Mouse (Mus musculus): ENCODE results near the gene Fam43b. TPM values are rescaled to one million over a fixed set of nuclear protein-coding genes. Genes with fewer than 3 reads are reported as not detected.

Fam43b gene
- polyA plus RNA-seq, 1 experiment from 2014 or later = 7.2 TPM

DNA sequence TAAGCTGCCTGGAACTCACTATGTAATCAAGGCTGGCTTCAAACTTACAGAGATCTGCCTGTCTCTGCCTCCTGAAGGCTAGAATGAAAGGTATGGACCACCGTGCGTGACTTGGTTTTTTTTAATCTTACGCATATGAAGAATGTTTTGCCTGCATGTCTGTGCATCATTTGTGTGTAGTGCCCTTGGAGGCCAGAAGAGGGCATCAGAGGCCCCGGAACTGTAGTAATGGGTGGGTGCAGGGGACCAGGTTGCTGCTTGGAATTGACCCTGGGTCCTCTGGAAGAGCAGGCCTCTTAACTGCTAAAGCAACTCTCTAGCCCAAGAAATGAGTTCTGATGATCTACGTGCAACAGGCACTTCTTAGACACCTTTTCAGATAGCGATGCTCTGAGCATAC, 13.9 kb downstream of the Fam43b start:
- H3K4me2 ChIP-seq (replicated peaks) = no peak overlapping the region
- no peak overlapping the region for H3K9ac ChIP-seq (replicated peaks)
- peaks cover 3% of the 10 kb centered on the region; the same call in 1 of the 2 replicates for H3K4me1 ChIP-seq
- no peak overlapping the region for H3K27ac ChIP-seq (replicated peaks)
- WGBS = 75% methylated on average over 6 of the region's 6 CpGs
- H3K9me3 ChIP-seq = no peaks in the 10 kb centered on the region
- H3K4me3 ChIP-seq = no peak overlapping the region
- H3K27me3 ChIP-seq = no peaks in the 10 kb centered on the region
- no peaks in the 10 kb centered on the region for H3K36me3 ChIP-seq
- ATAC-seq (replicated peaks) = no peak

DNA sequence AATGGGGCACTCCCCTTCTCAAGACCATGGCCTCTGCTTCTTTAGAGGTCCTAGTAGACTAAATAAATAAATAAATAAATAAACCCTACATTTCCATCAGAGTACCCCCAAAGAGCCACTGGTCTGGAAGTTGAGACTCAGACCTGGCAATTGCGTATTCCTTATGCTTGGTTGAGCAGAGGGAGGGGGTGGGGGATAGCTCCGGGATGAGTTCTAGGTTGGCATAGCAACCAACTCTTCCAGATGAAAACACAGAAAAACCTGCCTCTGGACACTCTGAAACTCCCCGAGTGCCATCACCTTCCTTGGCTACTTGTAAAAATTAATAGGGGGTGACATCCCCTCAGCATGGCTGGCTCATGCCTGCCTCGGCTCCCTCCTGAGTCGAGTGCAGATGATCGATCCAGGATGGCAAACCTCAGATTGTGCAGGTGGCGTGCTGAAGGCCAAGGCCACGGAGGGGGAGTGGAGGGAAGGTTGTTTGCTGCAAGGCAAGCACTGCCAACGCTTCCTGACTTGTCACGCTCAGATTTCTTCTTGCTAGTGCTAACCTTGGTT, 16.1 kb downstream of the Fam43b start:
- Histone ChIP-seq H3K4me1 (peaks cover 3% of the 10 kb centered on the region; the same call in 1 of the 2 replicates), H3K36me3 (no peaks in the 10 kb centered on the region), H3K9me3 (no peaks in the 10 kb centered on the region), H3K27ac (replicated peaks) (no peak overlapping the region), H3K4me3 (no peak overlapping the region), H3K27me3 (no peaks in the 10 kb centered on the region), H3K4me2 (replicated peaks) (no peak overlapping the region), H3K9ac (replicated peaks) (no peak overlapping the region)
- no peak for ATAC-seq (replicated peaks)
- 37% methylated on average over 10 of the region's 10 CpGs for WGBS

DNA sequence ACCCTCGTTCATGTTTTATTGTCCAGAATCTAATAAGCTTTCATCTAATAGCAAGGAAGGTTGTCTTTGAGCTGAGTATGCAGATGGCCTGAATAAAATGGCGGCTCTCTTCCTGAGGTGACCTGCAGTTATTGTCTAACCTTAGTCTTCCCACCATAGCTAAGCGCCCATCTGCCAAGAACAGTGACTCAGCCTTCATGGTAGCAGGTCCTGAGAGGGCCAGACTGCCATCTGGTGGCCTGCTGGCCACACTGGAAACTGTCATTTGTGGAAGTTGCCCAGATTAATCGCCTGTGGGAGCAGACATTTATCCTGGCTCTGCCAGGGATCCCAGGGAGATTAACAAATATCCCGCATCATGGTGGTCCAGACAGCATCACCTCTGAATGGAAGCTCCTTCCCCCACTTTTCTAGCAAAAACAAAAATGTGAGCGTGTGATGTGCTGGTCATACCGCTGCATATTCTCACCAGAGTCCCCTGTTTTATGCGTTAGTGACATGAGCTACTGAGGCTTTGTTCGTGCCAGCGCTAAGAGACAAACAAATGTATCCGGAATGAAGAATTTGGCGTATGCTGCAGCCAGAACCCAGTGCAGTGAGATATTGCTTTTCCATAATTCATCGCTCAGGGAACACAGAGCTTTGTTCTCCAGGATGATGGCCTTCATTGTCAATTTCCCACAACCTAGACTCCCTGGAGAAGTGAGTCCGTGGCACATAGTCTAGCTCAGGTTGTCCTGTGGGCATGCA, 17.1 kb downstream of the Fam43b start:
- H3K27ac ChIP-seq (replicated peaks) = no peak overlapping the region
- H3K9me3 ChIP-seq = no peaks in the 10 kb centered on the region
- ATAC-seq (replicated peaks) = no peak; the same call in 1 of the 2 replicates
- H3K4me1 ChIP-seq = peaks cover 3% of the 10 kb centered on the region; the same call in 1 of the 2 replicates
- H3K36me3 ChIP-seq = no peaks in the 10 kb centered on the region
- no peaks in the 10 kb centered on the region for H3K27me3 ChIP-seq
- no peak overlapping the region for H3K4me3 ChIP-seq
- no peak overlapping the region for H3K4me2 ChIP-seq (replicated peaks)
- WGBS = 43% methylated on average over 14 of the region's 14 CpGs
- no peak overlapping the region for H3K9ac ChIP-seq (replicated peaks)

DNA sequence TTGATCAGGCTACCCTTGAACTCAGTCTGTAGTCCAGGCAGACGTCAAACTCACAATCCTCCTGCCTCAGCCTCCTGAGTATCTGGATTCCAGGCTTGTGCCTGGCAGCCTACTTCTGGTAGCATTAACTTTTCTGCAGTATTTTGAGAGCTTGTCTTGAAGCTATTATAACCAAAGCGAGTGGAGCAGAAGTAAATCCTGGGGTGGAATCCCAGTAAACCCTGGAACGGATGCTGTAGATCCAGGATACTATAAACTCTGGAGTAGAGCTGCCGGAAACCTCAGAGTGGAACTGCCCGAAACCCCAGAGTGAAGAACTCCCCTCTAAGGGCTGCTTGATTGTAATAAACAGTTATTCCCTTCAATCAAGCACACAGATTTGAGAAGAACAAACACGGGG, 18.8 kb downstream of the Fam43b start:
- H3K27me3 ChIP-seq = no peaks in the 10 kb centered on the region

DNA sequence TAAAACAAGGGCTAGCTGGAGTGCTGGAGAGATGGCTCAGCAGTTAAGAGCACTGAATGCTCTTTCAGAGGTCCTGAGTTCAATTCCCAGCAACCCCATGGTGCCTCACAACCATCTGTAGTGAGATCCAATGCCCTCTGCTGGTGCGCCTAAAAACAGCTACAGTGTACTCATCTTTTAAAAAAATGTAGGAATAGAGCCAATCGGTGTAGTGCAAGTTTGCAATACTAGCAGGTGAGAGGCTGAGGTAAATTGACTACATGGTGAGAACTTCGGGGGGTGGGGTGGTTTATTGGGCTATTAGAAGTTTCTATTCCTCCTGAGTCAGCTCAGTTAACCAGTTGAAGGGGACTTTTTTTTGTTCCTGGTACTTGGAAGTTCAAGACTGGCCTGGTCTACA, 21.2 kb downstream of the Fam43b start:
- ATAC-seq (replicated peaks) = no peak
- Histone ChIP-seq H3K27me3 (no peaks in the 10 kb centered on the region), H3K9me3 (no peaks in the 10 kb centered on the region), H3K4me1 (no peaks in the 10 kb centered on the region; the same call in 1 of the 2 replicates), H3K36me3 (no peaks in the 10 kb centered on the region), H3K27ac (replicated peaks) (no peak overlapping the region), H3K4me3 (no peak overlapping the region), H3K4me2 (replicated peaks) (no peak overlapping the region), H3K9ac (replicated peaks) (no peak overlapping the region)
- 85% methylated on average over 3 of the region's 3 CpGs for WGBS

More for the DNA sequence above, 18.8 kb downstream of the Fam43b start:
- Histone ChIP-seq H3K9me3 (no peaks in the 10 kb centered on the region), H3K9ac (replicated peaks) (no peak overlapping the region), H3K4me2 (replicated peaks) (no peak overlapping the region), H3K36me3 (no peaks in the 10 kb centered on the region), H3K27ac (replicated peaks) (no peak overlapping the region), H3K4me1 (peaks cover 3% of the 10 kb centered on the region; the same call in 1 of the 2 replicates), H3K4me3 (no peak overlapping the region)
- WGBS = 51% methylated on average over 6 of the region's 6 CpGs
- ATAC-seq (replicated peaks) = no peak

DNA sequence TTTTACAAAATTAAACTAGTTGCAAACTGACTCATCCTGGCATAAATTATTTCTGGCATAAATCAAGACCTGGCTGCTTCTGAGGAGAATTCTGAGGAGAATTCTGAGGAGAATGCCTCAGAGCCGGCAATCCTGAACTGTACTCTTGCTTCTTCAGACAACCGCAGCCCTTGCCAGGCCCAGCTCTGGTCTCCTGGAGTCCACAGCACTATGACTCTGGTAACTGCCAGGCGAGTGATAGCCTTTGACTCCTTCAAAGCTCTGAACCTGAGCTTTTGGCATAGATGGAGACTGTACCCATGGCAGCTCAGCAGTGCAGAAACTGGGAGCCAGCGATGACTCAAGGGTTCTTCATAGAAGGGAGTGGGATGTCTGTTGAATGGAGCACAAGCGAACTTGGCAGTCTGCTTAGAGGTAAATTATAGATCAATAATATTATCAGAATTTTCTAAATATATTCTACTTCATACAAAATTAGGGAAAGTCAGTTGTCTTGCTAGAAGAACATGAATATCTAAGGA, 25.3 kb downstream of the Fam43b start:
- Histone ChIP-seq H3K9ac (replicated peaks) (no peak overlapping the region), H3K9me3 (no peaks in the 10 kb centered on the region), H3K4me2 (replicated peaks) (no peak overlapping the region), H3K36me3 (no peaks in the 10 kb centered on the region), H3K27ac (replicated peaks) (no peak overlapping the region), H3K27me3 (peaks cover 10% of the 10 kb centered on the region; the same call in 1 of the 2 replicates), H3K4me3 (no peak overlapping the region), H3K4me1 (peaks cover 8% of the 10 kb centered on the region)
- ATAC-seq (replicated peaks) = no peak
- WGBS = 82% methylated on average over 5 of the region's 5 CpGs

DNA sequence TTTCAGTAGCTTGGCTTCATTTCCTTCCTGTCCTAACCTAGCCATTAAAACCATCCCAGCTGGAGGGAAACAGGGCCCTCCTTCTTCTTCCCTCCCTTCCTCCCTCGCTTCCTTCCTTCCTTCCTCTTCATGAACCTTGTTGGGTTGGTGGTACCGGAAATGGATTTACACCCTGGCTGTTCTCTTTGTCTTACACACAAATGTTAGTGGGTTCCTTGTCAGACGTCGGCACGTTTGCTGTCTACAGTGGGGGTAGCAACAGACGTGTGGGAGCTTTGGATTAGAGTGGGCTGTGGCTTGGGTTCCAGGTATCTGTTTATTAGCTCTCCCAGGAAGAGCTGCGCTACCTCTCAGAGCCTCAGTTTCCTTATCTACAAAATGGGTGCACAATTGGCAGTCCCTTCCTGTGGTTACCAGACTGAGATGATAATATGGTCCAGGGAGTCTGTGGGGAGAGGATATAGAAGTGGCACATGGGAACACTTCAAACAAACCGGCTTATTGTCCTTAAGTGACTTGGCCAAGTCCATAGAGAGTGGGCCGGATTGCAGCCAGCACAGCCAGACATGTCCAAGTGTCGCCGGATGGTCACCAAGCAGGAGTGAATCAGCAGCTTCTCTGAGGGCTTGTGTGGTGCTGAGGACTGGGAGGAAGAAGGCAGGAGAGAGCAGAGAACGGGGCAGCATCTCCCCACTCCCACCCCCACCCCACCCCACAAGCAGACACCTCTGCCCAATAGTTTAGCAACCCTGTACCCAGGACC, 27.6 kb downstream of the Fam43b start:
- no peak for ATAC-seq (replicated peaks)
- H3K9ac ChIP-seq (replicated peaks) = no peak overlapping the region
- no peaks in the 10 kb centered on the region for H3K9me3 ChIP-seq
- no peaks in the 10 kb centered on the region for H3K36me3 ChIP-seq
- H3K27ac ChIP-seq (replicated peaks) = no peak overlapping the region
- peaks cover 10% of the 10 kb centered on the region; the same call in 1 of the 2 replicates for H3K27me3 ChIP-seq
- peaks cover 8% of the 10 kb centered on the region for H3K4me1 ChIP-seq
- 81% methylated on average over 12 of the region's 12 CpGs for WGBS
- no peak overlapping the region for H3K4me2 ChIP-seq (replicated peaks)
- H3K4me3 ChIP-seq = no peak overlapping the region

DNA sequence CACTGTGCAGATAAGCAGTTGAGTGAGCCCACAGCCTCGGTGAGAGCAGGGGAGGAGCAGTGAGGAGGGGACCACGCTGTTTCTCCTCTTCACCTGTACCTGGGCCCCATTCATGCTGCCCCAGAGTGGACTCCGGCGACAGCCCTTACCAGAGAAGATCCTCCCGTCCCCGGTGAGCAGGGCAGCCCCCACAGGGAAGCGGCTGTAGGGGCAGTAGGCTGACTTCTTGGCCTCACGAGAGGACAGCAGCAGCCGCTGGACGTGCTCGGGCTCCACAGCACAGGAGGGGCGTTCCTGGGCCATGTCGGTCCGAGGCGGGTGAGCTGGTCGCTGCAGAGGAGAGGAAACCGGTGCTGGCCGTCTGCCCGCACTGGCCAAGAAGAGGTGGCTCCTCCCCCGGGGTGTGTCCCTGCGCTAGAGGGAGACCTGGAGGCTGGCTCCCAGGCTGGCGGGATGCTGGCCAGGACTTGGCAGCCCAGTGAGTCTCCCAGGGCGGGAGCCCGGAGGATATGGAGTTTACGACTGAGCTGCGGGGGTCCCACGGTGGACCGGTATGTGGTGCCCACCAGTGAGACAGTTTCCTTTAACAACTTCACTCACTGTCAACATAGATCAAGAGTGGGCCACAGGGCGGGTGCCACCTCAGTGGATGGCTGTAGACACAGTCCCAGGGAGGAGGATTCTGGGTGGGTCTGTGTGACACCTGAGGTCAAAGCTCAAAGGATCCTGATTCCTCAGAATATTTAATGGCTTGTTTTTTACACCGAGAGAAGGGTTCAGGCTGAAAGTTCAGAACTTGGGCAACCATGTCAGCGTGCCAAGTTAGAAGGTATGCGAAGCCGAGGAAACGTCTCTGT, 28.5 kb downstream of the Fam43b start, which contains the start of gene Cda:
Gene Cda (minus strand): TSS at position 352 of the 857 bp plus-strand sequence.
- Histone ChIP-seq H3K9me3 (no peaks in the 10 kb centered on the region), H3K27ac (replicated peaks) (no peak within 1 kb of the TSS), H3K4me2 (replicated peaks) (peak within 1 kb of the TSS; percentile 42), H3K27me3 (peaks cover 10% of the 10 kb centered on the region; the same call in 1 of the 2 replicates), H3K36me3 (no peaks in the 10 kb centered on the region), H3K4me1 (peaks cover 8% of the 10 kb centered on the region), H3K4me3 (peak within 1 kb of the TSS; percentile 27), H3K9ac (replicated peaks) (peak within 1 kb of the TSS; percentile 23)
- peak; percentile 64; the same call in 1 of the 2 replicates for ATAC-seq (replicated peaks)
- WGBS = 9% methylated on average over 34 of the region's 34 CpGs

DNA sequence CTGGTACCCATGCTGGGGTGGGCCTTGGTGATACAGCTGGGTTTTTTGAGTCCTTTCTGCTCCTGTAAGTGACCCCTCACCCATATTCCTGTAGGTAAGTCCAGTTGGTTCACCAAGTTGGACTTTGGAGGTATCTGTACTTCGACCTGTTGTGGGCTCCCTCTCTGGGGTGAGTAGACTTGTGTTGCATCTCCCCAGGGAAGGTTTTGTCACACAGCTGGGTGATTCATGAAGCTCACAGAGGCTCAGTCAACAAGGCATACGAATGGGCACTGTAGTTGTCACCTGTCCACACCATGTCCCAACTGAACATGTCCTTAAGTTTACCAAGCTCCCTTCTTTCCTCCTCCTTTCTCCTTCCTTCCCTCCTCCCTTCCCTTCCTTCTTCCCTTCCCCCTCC, 29.8 kb downstream of the Fam43b start:
- H3K36me3 ChIP-seq = no peaks in the 10 kb centered on the region
- H3K4me3 ChIP-seq = no peak overlapping the region
- H3K9ac ChIP-seq (replicated peaks) = no peak overlapping the region
- no peaks in the 10 kb centered on the region for H3K9me3 ChIP-seq
- H3K27ac ChIP-seq (replicated peaks) = no peak overlapping the region
- ATAC-seq (replicated peaks) = no peak
- WGBS = 72% methylated on average over 2 of the region's 2 CpGs
- H3K4me2 ChIP-seq (replicated peaks) = no peak overlapping the region
- peaks cover 11% of the 10 kb centered on the region for H3K4me1 ChIP-seq
- peaks cover 10% of the 10 kb centered on the region; the same call in 1 of the 2 replicates for H3K27me3 ChIP-seq

DNA sequence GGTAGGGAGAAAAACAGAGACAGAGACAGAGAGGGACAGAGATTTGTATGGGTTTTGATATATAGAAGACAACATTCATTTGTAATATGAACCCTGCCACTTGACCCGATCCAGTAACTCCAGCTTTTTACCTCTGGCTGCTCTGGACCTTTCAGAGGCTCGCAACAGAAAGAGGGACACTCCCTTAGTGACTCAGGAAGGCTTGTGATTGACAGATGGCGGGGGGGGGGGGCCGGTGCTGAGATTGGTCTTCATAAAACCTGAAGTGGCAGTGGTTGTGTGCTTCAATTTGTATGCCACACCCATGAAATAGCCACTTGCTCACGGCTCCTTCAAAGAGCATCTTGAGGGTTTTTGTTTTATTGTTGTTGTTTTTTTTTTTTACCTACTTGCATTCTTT, 32.8 kb downstream of the Fam43b start:
- 60% methylated on average over 5 of the region's 5 CpGs for WGBS
- H3K9me3 ChIP-seq = no peaks in the 10 kb centered on the region
- H3K36me3 ChIP-seq = no peaks in the 10 kb centered on the region
- H3K27me3 ChIP-seq = peaks cover 10% of the 10 kb centered on the region; the same call in 1 of the 2 replicates
- H3K4me3 ChIP-seq = no peak overlapping the region
- no peak overlapping the region for H3K27ac ChIP-seq (replicated peaks)
- peaks cover 17% of the 10 kb centered on the region for H3K4me1 ChIP-seq
- no peak overlapping the region for H3K9ac ChIP-seq (replicated peaks)
- ATAC-seq (replicated peaks) = no peak
- no peak overlapping the region for H3K4me2 ChIP-seq (replicated peaks)

DNA sequence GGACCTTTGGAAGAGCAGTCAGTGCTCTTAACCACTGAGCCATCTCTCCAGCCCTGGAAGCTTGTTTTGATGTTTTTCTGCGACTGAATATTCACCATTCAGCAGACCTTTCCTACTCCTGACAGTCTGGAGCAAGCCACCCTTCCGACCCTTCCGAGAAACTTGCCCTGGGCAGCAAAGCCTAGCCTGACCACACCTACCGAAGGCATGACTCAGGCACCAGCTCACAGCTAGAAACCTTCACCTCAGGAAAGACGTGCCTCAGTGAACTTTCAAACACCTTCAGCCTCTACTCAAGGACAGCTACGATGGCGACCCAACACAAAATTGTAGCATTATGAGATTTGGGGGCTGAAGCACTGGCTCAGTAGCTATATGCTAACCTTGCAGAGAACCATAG, 33.4 kb downstream of the Fam43b start:
- Histone ChIP-seq H3K27ac (replicated peaks) (no peak overlapping the region), H3K27me3 (peaks cover 5% of the 10 kb centered on the region; the same call in 1 of the 2 replicates), H3K9ac (replicated peaks) (no peak overlapping the region), H3K4me2 (replicated peaks) (no peak overlapping the region), H3K4me1 (peaks cover 13% of the 10 kb centered on the region), H3K4me3 (no peak overlapping the region), H3K9me3 (no peaks in the 10 kb centered on the region), H3K36me3 (no peaks in the 10 kb centered on the region)
- WGBS = 89% methylated on average over 7 of the region's 7 CpGs
- ATAC-seq (replicated peaks) = no peak
